ENCODE assay signal across 12 mouse cellular contexts in genomic region chr5:26910353-26910752, GRCm38 (mm10).
"Had no signal": no experiment of that assay in that cellular context is flagged by ENCODE, and none has a peak within 500 bp of the region (broad histone marks: within the 10 kb centered on the region; RNA-seq: fewer than 3 reads in every experiment).

No protein-coding gene starts in this region.

- DNase-seq: gastrocnemius, adult 2 months; gastrocnemius, postnatal 10 days; gastrocnemius, postnatal 25 days; heart, adult 2 months; heart, postnatal 10 days; heart, postnatal 4 days; kidney, adult 18-20 months; kidney, adult 9 months; kidney, postnatal 14 days; kidney, postnatal 36 days; liver; liver, embryonic 13.5 days had no signal
